Mouse (Mus musculus) WW6 (cell line): ENCODE measurements around the gene Gpt2.
A peak's percentile ranks its signal among the peaks of the same experiment; 100 is the strongest.

ENCODE experiments used
- DNase-seq: peaks from one replicate; pipeline ENCODE4 v3.0.0-alpha.2; 2013; ENCODE audit warnings: low read depth, low spot score

The Gpt2 gene

GRCm38 (mm10) chr8:85487906-85488620 lies 4.3 kb upstream of the Gpt2 start:
- no peak for DNase-seq

- no peak for DNase-seq
Measured at GRCm38 (mm10) chr8:85488631-85489030, 3.7 kb upstream of the Gpt2 start.

- DNase-seq: no peak
Measured at GRCm38 (mm10) chr8:85489546-85489945, 2.8 kb upstream of the Gpt2 start.

- no peak for DNase-seq
Measured at GRCm38 (mm10) chr8:85492940-85493931, 860 bp downstream of the Gpt2 start.

- no peak for DNase-seq
Measured at GRCm38 (mm10) chr8:85496125-85496524, 3.7 kb downstream of the Gpt2 start.

GRCm38 (mm10) chr8:85496778-85497177 lies 4.4 kb downstream of the Gpt2 start:
- DNase-seq: no peak

GRCm38 (mm10) chr8:85498577-85498976 lies 6.2 kb downstream of the Gpt2 start:
- DNase-seq: peak; percentile 79

GRCm38 (mm10) chr8:85500460-85500859 lies 8.1 kb downstream of the Gpt2 start:
- DNase-seq: no peak

GRCm38 (mm10) chr8:85500955-85501685 lies 8.7 kb downstream of the Gpt2 start:
- DNase-seq: no peak

GRCm38 (mm10) chr8:85502381-85502780 lies 10.0 kb downstream of the Gpt2 start:
- DNase-seq: no peak

- no peak for DNase-seq
Measured at GRCm38 (mm10) chr8:85503065-85503464, 10.7 kb downstream of the Gpt2 start.

GRCm38 (mm10) chr8:85504704-85505103 lies 12.3 kb downstream of the Gpt2 start:
- no peak for DNase-seq

- DNase-seq: no peak
Measured at GRCm38 (mm10) chr8:85506620-85507019, 14.2 kb downstream of the Gpt2 start.

- DNase-seq: no peak
Measured at GRCm38 (mm10) chr8:85508661-85509060, 16.3 kb downstream of the Gpt2 start.

GRCm38 (mm10) chr8:85512234-85512633 lies 19.9 kb downstream of the Gpt2 start:
- no peak for DNase-seq

- DNase-seq: no peak
Measured at GRCm38 (mm10) chr8:85513283-85513682, 20.9 kb downstream of the Gpt2 start.

- no peak for DNase-seq
Measured at GRCm38 (mm10) chr8:85515391-85515790, 23.0 kb downstream of the Gpt2 start.

- no peak for DNase-seq
Measured at GRCm38 (mm10) chr8:85517336-85517735, 25.0 kb downstream of the Gpt2 start.

- no peak for DNase-seq
Measured at GRCm38 (mm10) chr8:85517956-85518355, 25.6 kb downstream of the Gpt2 start.

- DNase-seq: no peak
Measured at GRCm38 (mm10) chr8:85520586-85520985, 28.2 kb downstream of the Gpt2 start.

- no peak for DNase-seq
Measured at GRCm38 (mm10) chr8:85521332-85521731, 29.0 kb downstream of the Gpt2 start.

GRCm38 (mm10) chr8:85524086-85524485 lies 31.7 kb downstream of the Gpt2 start:
- no peak for DNase-seq
